Mouse (Mus musculus) G1E (cell line): ENCODE results near the gene Prpsap2. TPM values are rescaled to one million over a fixed set of nuclear protein-coding genes. Genes with fewer than 3 reads are reported as not detected.

Experiments used
- ATAC-seq: 2 replicates; pipeline ENCODE4 v1.8.0; 2016; ENCODE audit warnings: mild to moderate bottlenecking; ENCODE audit not compliant: insufficient number of reproducible peaks, poor library complexity, low FRiP score, severe bottlenecking; ENCODE audit errors: extremely low read depth
- DNase-seq: peaks from one replicate; pipeline ENCODE4 v3.0.0; 2012; ENCODE audit warnings: low spot score
- H3K27me3 ChIP-seq: 2 replicates; pipeline ENCODE4 v1.6.1; 2012; ENCODE audit warnings: mild to moderate bottlenecking, low read length, inconsistent platforms; ENCODE audit not compliant: insufficient read depth
- H3K36me3 ChIP-seq: replicated peaks from 2 replicates; pipeline ENCODE3; 2012; ENCODE audit warnings: mild to moderate bottlenecking, inconsistent platforms
- H3K4me1 ChIP-seq: 2 replicates; pipeline ENCODE4 v1.6.1; 2012; ENCODE audit warnings: low read depth, low read length, inconsistent platforms, mixed read lengths; ENCODE audit not compliant: insufficient read depth
- H3K4me3 ChIP-seq: 2 replicates; pipeline ENCODE4 v1.5.1; 2012; ENCODE audit warnings: low read depth, mild to moderate bottlenecking, inconsistent platforms, low read length, moderate library complexity, mixed read lengths
- H3K9me3 ChIP-seq: replicated peaks from 2 replicates; pipeline ENCODE4 v1.6.1; 2012; ENCODE audit warnings: inconsistent platforms
- CTCF ChIP-seq: IDR thresholded peaks from 2 replicates; pipeline ENCODE4 v1.5.1; 2012; ENCODE audit warnings: low read depth, low read length, inconsistent platforms, mixed read lengths
- GATA1 ChIP-seq: IDR thresholded peaks from 2 replicates; pipeline ENCODE4 v1.6.1; 2012; ENCODE audit warnings: borderline replicate concordance, low read length, inconsistent platforms, mixed read lengths
- GATA2 ChIP-seq: IDR thresholded peaks from 2 replicates; pipeline ENCODE4 v1.6.1; 2012; ENCODE audit warnings: low read depth, low read length, inconsistent platforms, borderline replicate concordance
- POLR2AphosphoS5 ChIP-seq: IDR thresholded peaks from 2 replicates; pipeline ENCODE4 v1.6.1; 2012; ENCODE audit warnings: low read depth, low read length, inconsistent platforms; ENCODE audit not compliant: insufficient replicate concordance
- TAL1 ChIP-seq: conservative IDR thresholded peaks from 2 replicates; pipeline ENCODE4 v1.6.1; 2012; ENCODE audit warnings: low read depth, low read length, inconsistent platforms, mixed read lengths
- polyA plus RNA-seq: library from polyadenylated mRNA; stranded (reverse); fragments of >175 nt; gene quantifications from 2 replicates; pipeline ENCODE4 v1.2.3, GENCODE M21; 2012
- total RNA-seq, 2 experiments: library from RNA; stranded (forward) in 1 of 2; stranded (reverse) in 1 of 2; fragments of 200-1000 nt in 1 of 2; fragments of >200 nt in 1 of 2; fragmentation: Nextera tagmentation in 1 of 2; gene quantifications; 2 replicates each; pipeline ENCODE4 v1.2.3; 2014 to 2017

Prpsap2 gene
- total and polyA plus RNA-seq, 3 experiments: 8.7 to 19.2 (median 18.7) TPM

GRCm38 (mm10) chr11:61743768-61744167 lies 18.1 kb downstream of the Prpsap2 start:
- ATAC-seq (no peak), DNase-seq (no peak)
- Histone ChIP-seq H3K4me1 (no peaks in the 10 kb centered on the region), H3K9me3 (no peaks in the 10 kb centered on the region), H3K27me3 (no peaks in the 10 kb centered on the region), H3K4me3 (no peak overlapping the region), H3K36me3 (peaks cover 66% of the 10 kb centered on the region)
- TF ChIP-seq GATA2: no peak
- TF ChIP-seq POLR2AphosphoS5: no peak
- TF ChIP-seq TAL1: no peak
- TF ChIP-seq GATA1: no peak
- no peak for TF ChIP-seq CTCF

GRCm38 (mm10) chr11:61740500-61740899 lies 21.4 kb downstream of the Prpsap2 start:
- ATAC-seq (no peak), DNase-seq (no peak)
- Histone ChIP-seq H3K4me1 (no peaks in the 10 kb centered on the region), H3K9me3 (no peaks in the 10 kb centered on the region), H3K27me3 (no peaks in the 10 kb centered on the region), H3K4me3 (no peak overlapping the region), H3K36me3 (peaks cover 67% of the 10 kb centered on the region)
- TF ChIP-seq POLR2AphosphoS5 (no peak), GATA2 (no peak), GATA1 (no peak), TAL1 (no peak), CTCF (no peak)

GRCm38 (mm10) chr11:61737290-61737689 lies 24.6 kb downstream of the Prpsap2 start:
- ATAC-seq: no peak
- Histone ChIP-seq H3K9me3 (no peaks in the 10 kb centered on the region), H3K36me3 (peaks cover 76% of the 10 kb centered on the region), H3K4me1 (no peaks in the 10 kb centered on the region), H3K4me3 (no peak overlapping the region), H3K27me3 (no peaks in the 10 kb centered on the region)
- no peak for TF ChIP-seq TAL1
- no peak for TF ChIP-seq CTCF
- no peak for TF ChIP-seq POLR2AphosphoS5
- no peak for TF ChIP-seq GATA1
- no peak for TF ChIP-seq GATA2
- DNase-seq: no peak

GRCm38 (mm10) chr11:61732672-61733071 lies 29.2 kb downstream of the Prpsap2 start:
- no peaks in the 10 kb centered on the region for H3K27me3 ChIP-seq
- no peak for ATAC-seq
- no peaks in the 10 kb centered on the region for H3K4me1 ChIP-seq
- H3K36me3 ChIP-seq: peaks cover 74% of the 10 kb centered on the region
- no peak for DNase-seq
- no peaks in the 10 kb centered on the region for H3K9me3 ChIP-seq
- TF ChIP-seq POLR2AphosphoS5 (no peak), GATA1 (no peak), TAL1 (no peak), CTCF (no peak), GATA2 (no peak)
- no peak overlapping the region for H3K4me3 ChIP-seq

- ATAC-seq: no peak
- TF ChIP-seq TAL1 (no peak), GATA2 (no peak), POLR2AphosphoS5 (no peak), GATA1 (no peak), CTCF (no peak)
- Histone ChIP-seq H3K4me3 (no peak overlapping the region), H3K36me3 (peaks cover 48% of the 10 kb centered on the region), H3K27me3 (no peaks in the 10 kb centered on the region), H3K9me3 (no peaks in the 10 kb centered on the region), H3K4me1 (no peaks in the 10 kb centered on the region)
- no peak for DNase-seq
Observed at GRCm38 (mm10) chr11:61728037-61728436, 33.9 kb downstream of the Prpsap2 start.

- DNase-seq: no peak
- H3K27me3 ChIP-seq: peaks cover 23% of the 10 kb centered on the region
- no peak for TF ChIP-seq POLR2AphosphoS5
- no peak for TF ChIP-seq CTCF
- TF ChIP-seq GATA1: no peak
- no peak for TF ChIP-seq TAL1
- TF ChIP-seq GATA2: no peak
Observed at GRCm38 (mm10) chr11:61722077-61722476, 39.8 kb downstream of the Prpsap2 start.

GRCm38 (mm10) chr11:61720636-61721035 lies 41.3 kb downstream of the Prpsap2 start, which contains the start of gene Slc5a10:
Slc5a10 (minus strand) TSS chr11:61720826.
- Histone ChIP-seq H3K4me3 (no peak within 1 kb of the TSS), H3K27me3 (peaks cover 23% of the 10 kb centered on the region), H3K4me1 (no peaks in the 10 kb centered on the region), H3K9me3 (no peaks in the 10 kb centered on the region), H3K36me3 (no peaks in the 10 kb centered on the region)
- DNase-seq (no peak), ATAC-seq (no peak)
- no peak for TF ChIP-seq CTCF
- TF ChIP-seq GATA2: no peak
- TF ChIP-seq POLR2AphosphoS5: no peak
- TF ChIP-seq GATA1: no peak
- no peak for TF ChIP-seq TAL1

More at GRCm38 (mm10) chr11:61722077-61722476, 39.8 kb downstream of the Prpsap2 start:
- Histone ChIP-seq H3K4me3 (no peak overlapping the region), H3K4me1 (no peaks in the 10 kb centered on the region), H3K36me3 (peaks cover 2% of the 10 kb centered on the region), H3K9me3 (no peaks in the 10 kb centered on the region)
- no peak for ATAC-seq
